Mouse (Mus musculus) brain, embryonic 14.5 days (tissue): Measurements from ENCODE around the gene Pgm5.

Experiments
- CTCF ChIP-seq: fragments of 200-500 bp; IDR thresholded peaks from 2 replicates; pipeline ENCODE4 v1.5.1; 2012; ENCODE audit warnings: inconsistent platforms, mild to moderate bottlenecking, moderate library complexity, borderline replicate concordance; ENCODE audit not compliant: insufficient read depth, insufficient read length; ENCODE audit errors: extremely low read depth
- POLR2A ChIP-seq: fragments of 200-500 bp; IDR thresholded peaks from 2 replicates; pipeline ENCODE4 v1.6.1; 2012; ENCODE audit warnings: mild to moderate bottlenecking, inconsistent platforms, borderline replicate concordance; ENCODE audit not compliant: poor library complexity, insufficient read depth, insufficient read length, severe bottlenecking; ENCODE audit errors: extremely low read depth

GRCm38 (mm10) chr19:24705395-24705794, 156.3 kb downstream of the Pgm5 start:
- no peak for TF ChIP-seq CTCF
- no peak for TF ChIP-seq POLR2A
